Mouse (Mus musculus): Measurements from ENCODE around the gene Gmeb1. TPM values are rescaled to one million over a fixed set of nuclear protein-coding genes. Genes with fewer than 3 reads are reported as not detected.
"Not testable (repeated sequence)": the region's sequence is repeated elsewhere in the genome, so short reads cannot be mapped to it uniquely, and the experiment has no call there.

Gmeb1 gene
- polyA plus RNA-seq, 1 experiment from 2014 or later = 8.9 TPM

DNA sequence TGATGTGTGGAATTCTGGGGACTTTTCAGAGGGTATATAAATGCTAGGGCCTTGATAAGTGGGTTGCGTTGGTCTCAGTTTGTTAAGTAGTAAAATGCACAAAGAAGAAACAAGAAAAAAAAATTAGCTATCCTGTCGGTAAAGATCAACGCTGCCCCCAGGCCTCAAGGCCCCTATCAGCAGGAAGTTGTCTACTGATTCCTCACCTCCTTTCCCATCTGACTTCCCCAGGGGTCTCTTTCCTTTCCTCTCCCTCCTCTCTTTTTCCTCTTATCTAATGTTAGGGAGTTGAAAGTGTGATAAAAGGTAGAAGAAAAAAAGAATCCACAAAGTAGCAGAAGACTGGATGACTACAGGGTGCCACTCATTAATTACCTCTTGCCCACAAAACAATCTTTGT is 21.0 kb downstream of the Gmeb1 start:
- ATAC-seq = no peak
- no peak overlapping the region for H3K4me3 ChIP-seq (ENCODE audit: low read depth, low read length)
- H3K9ac ChIP-seq (ENCODE audit: low read depth, low read length) = no peak overlapping the region
- H3K4me2 ChIP-seq (replicated peaks; ENCODE audit: low read depth) = no peak overlapping the region
- H3K9me3 ChIP-seq (ENCODE audit: control insufficient read depth) = no peaks in the 10 kb centered on the region
- H3K4me1 ChIP-seq (replicated peaks; ENCODE audit: control insufficient read depth, insufficient read depth, low read length) = no peaks in the 10 kb centered on the region
- H3K27me3 ChIP-seq (replicated peaks; ENCODE audit: control insufficient read depth, insufficient read depth, low read length) = no peaks in the 10 kb centered on the region
- no peak for TF ChIP-seq CTCF (IDR thresholded peaks at IDR 0.05; ENCODE audit: low read depth)
- H3K27ac ChIP-seq (ENCODE audit: low read depth, low read length) = no peak overlapping the region
- peaks cover 54% of the 10 kb centered on the region for H3K36me3 ChIP-seq (ENCODE audit: control insufficient read depth, insufficient read depth)
- WGBS = 94% methylated on average over 3 of the region's 3 CpGs

DNA sequence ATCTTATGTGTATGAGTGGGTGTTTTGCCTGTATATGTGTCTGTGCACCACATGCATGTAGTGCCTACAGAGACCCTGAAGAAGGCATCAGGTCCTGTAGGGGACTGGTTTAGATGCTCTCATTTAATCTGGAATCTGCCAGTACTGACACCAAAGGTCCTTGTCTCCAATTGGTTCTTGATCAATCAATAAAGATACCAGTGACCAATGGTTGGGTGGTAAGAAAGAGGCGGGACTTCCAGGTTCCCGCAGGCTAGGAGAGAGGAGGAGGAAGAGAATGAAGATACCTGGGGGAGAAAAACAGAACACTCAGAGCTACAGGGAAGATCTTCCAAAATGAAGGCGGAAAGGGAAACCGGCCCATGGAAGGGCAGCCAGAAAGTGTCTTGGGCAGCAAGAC is 23.0 kb downstream of the Gmeb1 start:
- H3K36me3 ChIP-seq (ENCODE audit: control insufficient read depth, insufficient read depth) = peaks cover 63% of the 10 kb centered on the region
- no peak overlapping the region for H3K4me3 ChIP-seq (ENCODE audit: low read depth, low read length)
- H3K4me2 ChIP-seq (replicated peaks; ENCODE audit: low read depth) = no peak overlapping the region
- no peak overlapping the region for H3K9ac ChIP-seq (ENCODE audit: low read depth, low read length)
- no peak for ATAC-seq
- no peak for TF ChIP-seq CTCF (IDR thresholded peaks at IDR 0.05; ENCODE audit: low read depth)
- H3K27me3 ChIP-seq (replicated peaks; ENCODE audit: control insufficient read depth, insufficient read depth, low read length) = no peaks in the 10 kb centered on the region
- no peak overlapping the region for H3K27ac ChIP-seq (ENCODE audit: low read depth, low read length)
- H3K9me3 ChIP-seq (ENCODE audit: control insufficient read depth) = no peaks in the 10 kb centered on the region
- no peaks in the 10 kb centered on the region for H3K4me1 ChIP-seq (replicated peaks; ENCODE audit: control insufficient read depth, insufficient read depth, low read length)
- 87% methylated on average over 4 of the region's 4 CpGs for WGBS

DNA sequence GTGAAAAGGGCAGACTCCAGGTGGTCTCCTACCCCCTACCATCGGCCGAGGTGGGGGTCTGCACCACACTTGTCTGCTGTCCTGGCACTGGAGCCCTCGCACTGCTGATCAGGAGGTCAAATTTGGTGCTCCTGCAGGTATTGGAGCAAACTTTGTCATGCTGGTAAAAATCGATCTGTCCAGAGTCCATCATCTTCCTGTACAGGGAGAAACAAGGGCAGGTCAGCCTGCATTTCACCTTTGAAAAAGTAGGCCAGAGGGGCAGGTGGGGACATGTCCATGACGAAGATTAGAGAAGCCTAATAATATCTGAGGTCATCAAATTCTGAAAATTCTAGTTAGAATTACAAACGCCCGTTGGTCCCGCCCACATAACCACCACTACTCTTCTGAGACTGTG is 26.7 kb downstream of the Gmeb1 start:
- 91% methylated on average over 8 of the region's 8 CpGs for WGBS
- no peak overlapping the region for H3K4me3 ChIP-seq (ENCODE audit: low read depth, low read length)
- no peaks in the 10 kb centered on the region for H3K9me3 ChIP-seq (ENCODE audit: control insufficient read depth)
- no peak overlapping the region for H3K27ac ChIP-seq (ENCODE audit: low read depth, low read length)
- TF ChIP-seq CTCF (IDR thresholded peaks at IDR 0.05; ENCODE audit: low read depth) = no peak
- H3K9ac ChIP-seq (ENCODE audit: low read depth, low read length) = no peak overlapping the region
- ATAC-seq = no peak
- H3K27me3 ChIP-seq (replicated peaks; ENCODE audit: control insufficient read depth, insufficient read depth, low read length) = no peaks in the 10 kb centered on the region
- no peaks in the 10 kb centered on the region for H3K4me1 ChIP-seq (replicated peaks; ENCODE audit: control insufficient read depth, insufficient read depth, low read length)
- peaks cover 63% of the 10 kb centered on the region for H3K36me3 ChIP-seq (ENCODE audit: control insufficient read depth, insufficient read depth)
- no peak overlapping the region for H3K4me2 ChIP-seq (replicated peaks; ENCODE audit: low read depth)

DNA sequence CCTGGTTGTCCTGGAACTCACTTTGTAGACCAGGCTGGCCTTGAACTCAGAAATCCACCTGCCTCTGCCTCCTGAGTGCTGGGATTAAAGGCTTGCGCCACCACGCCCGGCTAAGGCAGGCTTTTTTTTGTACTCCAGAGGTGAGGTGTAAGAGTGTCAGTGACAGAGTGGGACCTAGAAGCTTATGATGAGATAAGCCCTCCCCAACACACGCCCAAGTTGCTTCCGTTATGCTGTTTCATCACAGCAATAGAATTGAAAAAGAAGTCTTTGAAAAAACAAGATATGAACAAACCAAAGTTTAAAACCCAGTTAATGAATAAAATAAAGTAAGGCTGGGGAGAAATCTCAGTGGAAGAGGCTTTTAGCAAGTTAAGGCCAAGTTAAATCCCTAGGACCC is 31.0 kb downstream of the Gmeb1 start:
- no peak for TF ChIP-seq CTCF (IDR thresholded peaks at IDR 0.05; ENCODE audit: low read depth)
- Histone ChIP-seq H3K36me3 (ENCODE audit: control insufficient read depth, insufficient read depth) (peaks cover 78% of the 10 kb centered on the region), H3K4me1 (replicated peaks; ENCODE audit: control insufficient read depth, insufficient read depth, low read length) (no peaks in the 10 kb centered on the region), H3K9me3 (ENCODE audit: control insufficient read depth) (no peaks in the 10 kb centered on the region), H3K27ac (ENCODE audit: low read depth, low read length) (no peak overlapping the region), H3K4me3 (ENCODE audit: low read depth, low read length) (no peak overlapping the region), H3K4me2 (replicated peaks; ENCODE audit: low read depth) (no peak overlapping the region), H3K9ac (ENCODE audit: low read depth, low read length) (no peak overlapping the region), H3K27me3 (replicated peaks; ENCODE audit: control insufficient read depth, insufficient read depth, low read length) (no peaks in the 10 kb centered on the region)
- WGBS = 88% methylated on average over 5 of the region's 5 CpGs
- no peak for ATAC-seq

DNA sequence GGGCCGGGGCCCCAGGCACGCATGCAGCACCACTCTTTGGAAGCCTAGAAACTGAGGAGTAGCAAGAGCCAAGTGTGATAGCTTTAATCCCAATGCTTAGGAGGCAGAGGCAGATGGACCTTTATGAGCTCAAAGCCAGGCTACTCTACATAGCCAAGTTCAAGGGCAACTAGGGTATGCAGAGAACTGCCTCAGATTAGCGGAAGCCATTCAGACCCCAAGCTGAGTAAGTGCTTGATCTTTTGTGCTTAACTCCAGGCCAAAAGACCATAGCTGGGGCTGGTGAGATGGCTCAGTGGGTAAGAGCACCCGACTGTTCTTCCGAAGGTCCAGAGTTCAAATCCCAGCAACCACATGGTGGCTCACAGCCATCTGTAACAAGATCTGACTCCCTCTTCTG is 39.4 kb downstream of the Gmeb1 start:
- 98% methylated on average over 5 of the region's 5 CpGs for WGBS
- peaks cover 35% of the 10 kb centered on the region for H3K36me3 ChIP-seq (ENCODE audit: control insufficient read depth, insufficient read depth)
- H3K4me2 ChIP-seq (replicated peaks; ENCODE audit: low read depth); H3K27me3 ChIP-seq (replicated peaks; ENCODE audit: control insufficient read depth, insufficient read depth, low read length); H3K4me3 ChIP-seq (ENCODE audit: low read depth, low read length); H3K4me1 ChIP-seq (replicated peaks; ENCODE audit: control insufficient read depth, insufficient read depth, low read length); H3K9me3 ChIP-seq (ENCODE audit: control insufficient read depth); H3K27ac ChIP-seq (ENCODE audit: low read depth, low read length); H3K9ac ChIP-seq (ENCODE audit: low read depth, low read length); ATAC-seq: not testable (repeated sequence)

DNA sequence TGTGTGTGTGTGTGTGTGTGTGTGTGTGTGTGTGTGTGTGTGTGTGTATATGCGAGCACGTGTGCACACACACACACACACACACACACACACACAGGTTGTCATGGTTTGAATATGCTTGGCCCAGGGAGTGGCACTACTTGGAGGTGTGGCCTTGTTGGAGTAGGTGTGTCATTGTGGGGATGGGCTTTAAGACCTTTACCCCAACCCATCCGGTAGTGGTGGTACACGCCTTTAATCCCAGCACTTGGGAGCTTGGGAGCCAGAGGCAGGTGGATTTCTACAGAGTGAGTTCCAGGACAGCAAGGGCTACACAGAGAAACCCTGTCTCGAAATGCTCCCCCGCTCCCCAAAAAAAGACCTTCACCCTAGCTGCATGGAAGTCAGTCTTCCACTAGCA is 43.0 kb downstream of the Gmeb1 start:
- H3K9me3 ChIP-seq (ENCODE audit: control insufficient read depth); ATAC-seq; H3K4me2 ChIP-seq (replicated peaks; ENCODE audit: low read depth); H3K27me3 ChIP-seq (replicated peaks; ENCODE audit: control insufficient read depth, insufficient read depth, low read length); H3K36me3 ChIP-seq (ENCODE audit: control insufficient read depth, insufficient read depth); H3K4me1 ChIP-seq (replicated peaks; ENCODE audit: control insufficient read depth, insufficient read depth, low read length); H3K27ac ChIP-seq (ENCODE audit: low read depth, low read length); H3K9ac ChIP-seq (ENCODE audit: low read depth, low read length); H3K4me3 ChIP-seq (ENCODE audit: low read depth, low read length): not testable (repeated sequence)
- 65% methylated on average over 6 of the region's 6 CpGs for WGBS

DNA sequence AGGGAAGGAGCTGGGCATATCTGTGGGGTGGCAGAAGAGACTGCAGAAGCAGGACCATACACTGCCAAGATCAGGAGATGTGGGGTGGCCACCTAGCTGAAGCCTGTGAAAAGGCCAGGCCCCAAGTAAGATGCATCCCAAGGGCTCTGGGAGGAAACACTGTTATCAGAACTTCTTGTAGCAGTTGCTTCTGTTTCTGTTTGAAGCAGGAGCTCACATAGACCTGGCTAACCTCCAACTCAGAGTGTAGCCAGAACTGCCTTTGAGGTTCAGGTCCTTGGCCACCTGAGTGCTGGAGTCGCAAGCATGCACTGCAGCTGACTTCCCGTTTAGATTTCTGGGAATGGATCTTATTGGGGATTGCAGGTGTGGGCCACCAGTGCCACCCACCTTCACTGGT is 43.6 kb downstream of the Gmeb1 start:
- no peak for ATAC-seq
- Histone ChIP-seq H3K27ac (ENCODE audit: low read depth, low read length) (no peak overlapping the region), H3K36me3 (ENCODE audit: control insufficient read depth, insufficient read depth) (no peaks in the 10 kb centered on the region)

More for the DNA sequence above, 43.6 kb downstream of the Gmeb1 start:
- H3K4me2 ChIP-seq (replicated peaks; ENCODE audit: low read depth) = no peak overlapping the region
- H3K4me3 ChIP-seq (ENCODE audit: low read depth, low read length) = no peak overlapping the region
- H3K27me3 ChIP-seq (replicated peaks; ENCODE audit: control insufficient read depth, insufficient read depth, low read length) = no peaks in the 10 kb centered on the region
- no peak for TF ChIP-seq CTCF (IDR thresholded peaks at IDR 0.05; ENCODE audit: low read depth)
- WGBS = 46% methylated on average over 2 of the region's 2 CpGs
- H3K9me3 ChIP-seq (ENCODE audit: control insufficient read depth) = no peaks in the 10 kb centered on the region
- no peak overlapping the region for H3K9ac ChIP-seq (ENCODE audit: low read depth, low read length)
- 0 out of 2 replicates have a peak, but pooled peaks cover 4% of the 10 kb centered on the region for H3K4me1 ChIP-seq (replicated peaks; ENCODE audit: control insufficient read depth, insufficient read depth, low read length)
